Mouse (Mus musculus) natural killer cell, adult 2 months (primary cell): ENCODE measurements around the gene Vwa2.

ENCODE experiments used
- DNase-seq, 2 experiments: peaks; one replicate each; pipeline ENCODE4 v3.0.0; 2022; ENCODE audit warnings: low spot score in 2 of 2

Vwa2 gene

DNA sequence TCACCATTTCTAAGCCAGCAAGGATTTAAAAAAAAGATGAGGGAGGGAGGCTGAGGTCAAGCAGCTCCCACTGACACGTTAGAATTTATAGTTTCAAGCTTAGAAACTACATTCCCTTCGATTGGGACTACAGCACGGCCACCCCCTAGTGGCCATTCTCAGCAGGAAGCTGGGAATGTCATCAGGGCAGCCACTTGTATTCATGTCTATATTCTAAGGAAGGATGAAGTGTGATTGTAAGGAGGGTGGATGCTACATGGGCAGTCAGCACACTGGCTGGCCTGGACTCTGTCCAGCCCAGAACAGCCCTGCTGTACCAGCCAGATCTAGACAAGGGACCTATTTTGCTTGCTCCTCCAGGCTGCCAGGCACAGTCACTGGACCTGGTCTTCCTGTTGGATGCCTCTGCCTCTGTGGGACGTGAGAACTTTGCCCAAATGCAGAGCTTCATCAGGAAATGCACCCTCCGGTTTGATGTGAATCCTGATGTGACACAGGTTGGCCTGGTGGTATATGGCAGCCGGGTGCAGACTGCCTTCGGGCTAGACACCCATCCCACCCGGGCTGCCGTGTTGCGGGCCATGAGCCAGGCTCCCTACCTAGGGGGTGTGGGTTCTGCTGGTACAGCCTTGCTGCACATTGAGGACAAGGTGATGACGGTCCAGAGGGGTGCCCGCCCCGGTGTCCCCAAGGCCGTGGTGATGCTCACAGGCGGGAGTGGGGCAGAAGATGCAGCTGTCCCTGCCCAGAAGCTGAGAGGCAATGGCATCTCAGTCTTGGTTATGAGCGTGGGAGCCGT is 34.6 kb downstream of the Vwa2 start:
- no peak for DNase-seq

DNA sequence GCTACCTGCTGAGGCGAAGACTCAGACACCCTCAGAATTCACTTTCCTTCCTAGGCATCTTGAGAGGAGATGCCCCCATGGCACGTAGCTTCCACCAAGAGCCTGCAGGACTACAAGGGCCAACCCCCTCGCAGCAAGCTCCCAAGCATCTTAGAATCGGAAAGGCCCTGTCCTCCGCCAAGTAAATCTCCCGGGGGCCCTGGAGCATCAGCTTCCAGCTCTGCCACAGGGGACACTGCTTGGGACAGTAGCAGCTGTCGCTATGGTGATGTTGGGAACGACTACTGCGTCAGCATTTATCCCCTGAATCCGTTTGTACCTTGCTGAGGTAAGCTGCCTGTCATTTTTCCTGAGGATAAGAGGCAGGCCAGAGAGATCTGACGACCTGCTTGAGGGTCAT is 36.5 kb downstream of the Vwa2 start:
- DNase-seq, result no peak

DNA sequence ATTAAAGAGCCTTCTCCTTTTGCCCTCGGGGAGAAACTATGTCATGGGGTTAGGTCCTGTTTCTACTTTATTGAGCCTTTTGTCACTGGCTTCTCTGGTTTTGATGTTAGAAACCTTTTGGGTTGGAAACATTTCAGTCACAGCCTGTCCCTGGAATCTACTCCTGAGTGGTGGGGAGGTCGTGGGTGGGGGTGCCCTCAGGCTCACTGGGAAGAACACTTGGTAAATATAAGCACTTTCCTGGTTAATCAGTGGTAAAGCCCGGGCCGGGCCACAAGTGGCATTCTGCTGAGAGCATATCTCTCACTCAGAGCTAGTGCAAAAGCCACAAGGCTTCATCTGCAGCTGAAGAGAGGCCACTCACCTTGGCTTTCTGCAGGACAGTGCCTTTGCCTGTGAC is 39.7 kb downstream of the Vwa2 start:
- no peak for DNase-seq

DNA sequence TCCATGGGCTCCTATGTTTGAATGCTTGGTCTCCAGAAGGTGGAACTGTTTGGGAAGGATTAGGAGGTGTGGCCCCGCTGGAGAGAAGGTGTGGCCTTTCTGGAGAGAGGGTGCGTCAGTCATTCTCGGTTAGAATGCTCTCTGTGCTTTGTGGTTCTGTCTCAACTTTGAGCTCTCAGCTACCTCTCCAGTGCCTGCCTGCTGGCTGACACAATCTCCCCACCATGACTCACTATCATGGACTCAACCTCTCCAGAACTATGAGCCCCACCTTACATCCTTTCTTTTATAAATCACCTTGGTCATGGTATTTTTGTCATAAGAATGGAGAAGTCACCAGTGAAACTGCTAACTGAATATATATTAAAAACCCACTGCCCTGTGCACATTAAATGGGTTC is 40.6 kb downstream of the Vwa2 start:
- DNase-seq, result no peak

DNA sequence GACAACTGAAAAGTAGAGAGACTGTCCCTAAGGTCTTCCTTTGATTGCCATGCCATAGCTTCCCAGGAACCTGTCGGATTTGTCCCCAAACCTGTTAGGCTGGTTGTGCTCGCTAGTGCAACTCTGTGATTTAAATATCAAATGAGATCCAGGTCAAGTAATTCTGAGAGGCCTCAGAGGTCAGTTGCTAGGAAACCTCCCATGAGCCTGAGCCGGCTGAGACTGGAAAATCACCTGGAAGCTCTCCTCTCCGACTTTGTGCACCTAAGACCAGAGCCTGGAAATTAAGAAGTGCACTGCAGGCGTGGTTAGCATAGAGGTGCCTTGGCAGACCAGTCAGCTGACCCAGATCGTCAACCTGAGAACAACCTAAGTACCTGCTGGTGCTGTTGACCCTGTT is 41.0 kb downstream of the Vwa2 start:
- no peak for DNase-seq

DNA sequence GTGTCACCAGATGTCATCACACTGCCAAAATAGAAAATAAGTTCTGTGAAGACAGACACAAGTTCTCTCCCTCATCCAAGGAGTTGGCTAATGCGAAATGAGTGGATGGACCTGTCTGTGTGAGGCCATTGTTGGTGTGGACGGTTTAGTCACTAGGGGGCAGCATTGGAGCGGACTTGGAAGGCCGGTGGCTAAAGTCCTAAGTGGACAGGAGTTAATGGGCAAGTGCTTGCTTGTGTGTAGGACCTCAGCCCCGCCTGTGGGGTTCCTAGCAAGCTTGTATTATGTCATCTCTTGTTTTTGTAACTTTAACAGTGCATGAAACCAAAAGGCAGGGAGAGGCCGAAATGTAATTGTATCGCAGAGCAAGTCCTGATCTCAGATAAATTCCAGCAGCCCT is 45.6 kb downstream of the Vwa2 start:
- peak; percentile 39 to 57 for DNase-seq

DNA sequence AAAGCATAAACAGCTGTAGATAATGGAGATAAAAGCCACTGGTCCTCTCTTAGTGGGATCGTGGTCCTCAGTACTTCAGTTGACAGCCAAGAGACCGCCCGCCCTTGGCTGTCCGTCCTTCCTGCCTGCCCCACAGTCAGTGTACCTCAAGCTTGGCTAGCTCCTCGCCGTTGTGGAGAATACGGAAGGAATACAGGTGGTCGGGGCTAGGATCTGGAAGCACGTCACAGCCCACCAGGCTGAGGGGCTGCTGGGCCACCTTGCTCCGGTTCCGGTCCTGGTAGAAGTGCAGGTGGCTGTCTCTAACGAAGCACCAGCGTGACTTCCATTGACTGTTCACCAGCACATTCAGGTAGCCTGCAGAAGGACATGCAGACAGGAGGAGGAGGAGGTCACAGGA is 46.2 kb downstream of the Vwa2 start:
- DNase-seq, result no peak

DNA sequence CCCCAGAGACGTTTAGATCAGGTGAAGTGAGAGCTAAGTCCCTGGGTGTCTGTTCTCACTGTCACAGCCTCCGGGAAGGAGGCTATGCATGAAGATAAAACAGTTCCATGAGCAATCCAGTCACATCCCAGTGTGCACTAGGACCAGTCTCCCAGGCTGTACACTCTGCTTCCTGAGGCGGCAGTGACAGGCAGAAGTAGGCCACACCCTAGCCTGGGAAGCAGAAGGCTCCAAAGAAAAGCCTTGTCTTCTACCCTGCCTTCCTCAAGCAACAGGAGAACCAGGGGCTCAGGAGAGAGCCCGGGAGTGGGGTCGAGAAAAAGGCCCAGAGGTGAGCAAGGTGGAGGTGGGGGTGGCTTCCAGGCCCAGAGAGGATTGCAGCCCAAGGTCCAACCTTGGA is 47.7 kb downstream of the Vwa2 start:
- DNase-seq, result no peak

DNA sequence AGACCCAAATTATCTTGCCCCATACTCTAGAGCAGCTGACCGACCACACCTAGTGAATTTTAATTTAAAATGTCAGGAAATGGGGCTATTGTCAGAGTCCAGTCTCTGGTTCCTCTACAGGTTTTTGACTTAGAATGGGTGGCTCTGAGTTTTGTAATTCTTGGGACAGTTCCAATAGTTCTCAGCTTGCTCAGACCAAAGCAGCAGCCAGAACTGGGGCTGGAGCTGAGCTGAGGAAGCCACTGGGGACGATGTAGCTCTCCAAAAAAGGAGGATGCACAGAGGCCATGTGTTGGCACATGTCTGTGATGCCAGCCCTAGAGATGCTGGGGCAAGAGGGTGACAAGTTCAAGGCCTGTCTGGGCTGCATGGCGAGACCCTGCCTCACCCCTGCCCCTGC is 55.3 kb downstream of the Vwa2 start:
- DNase-seq, result no peak

DNA sequence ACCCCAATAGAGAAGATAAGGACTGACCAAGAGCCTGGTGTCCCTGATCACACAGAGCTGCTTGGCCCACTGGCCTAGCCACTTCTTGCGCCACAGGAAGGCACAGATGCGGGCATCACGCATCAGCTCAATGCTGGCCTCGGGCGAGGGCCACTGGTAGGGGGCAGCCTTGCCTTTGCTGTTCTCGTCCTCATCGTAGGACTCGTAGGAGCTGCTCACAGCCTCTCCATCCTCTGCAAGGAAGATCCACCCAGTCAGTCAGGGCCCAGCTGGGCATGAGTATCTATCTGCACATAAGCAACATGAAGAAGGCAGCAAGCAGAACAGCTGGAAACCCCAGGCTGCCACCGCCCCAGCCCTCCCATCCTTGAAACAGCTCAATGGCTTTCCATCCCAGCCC is 56.0 kb downstream of the Vwa2 start:
- DNase-seq, result no peak

DNA sequence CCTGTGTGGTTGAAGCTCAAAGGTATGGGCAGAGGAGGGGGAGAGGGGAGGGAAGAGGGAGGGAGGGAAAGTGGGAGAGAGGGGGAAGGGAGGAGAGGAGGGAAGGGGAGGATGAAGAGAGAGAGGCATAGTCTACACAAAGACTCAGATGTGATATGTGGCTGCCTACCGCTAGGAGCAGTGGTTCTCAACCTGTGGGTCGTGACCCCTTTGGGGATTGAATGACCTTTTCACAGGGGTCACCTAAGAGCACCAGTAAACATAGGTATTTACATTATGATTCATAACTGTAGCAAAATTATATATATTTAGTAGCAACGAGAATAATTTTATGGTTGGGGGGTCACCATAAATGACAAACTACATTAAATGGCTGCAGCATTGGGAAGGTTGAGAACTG is 59.8 kb downstream of the Vwa2 start:
- DNase-seq, result no peak

DNA sequence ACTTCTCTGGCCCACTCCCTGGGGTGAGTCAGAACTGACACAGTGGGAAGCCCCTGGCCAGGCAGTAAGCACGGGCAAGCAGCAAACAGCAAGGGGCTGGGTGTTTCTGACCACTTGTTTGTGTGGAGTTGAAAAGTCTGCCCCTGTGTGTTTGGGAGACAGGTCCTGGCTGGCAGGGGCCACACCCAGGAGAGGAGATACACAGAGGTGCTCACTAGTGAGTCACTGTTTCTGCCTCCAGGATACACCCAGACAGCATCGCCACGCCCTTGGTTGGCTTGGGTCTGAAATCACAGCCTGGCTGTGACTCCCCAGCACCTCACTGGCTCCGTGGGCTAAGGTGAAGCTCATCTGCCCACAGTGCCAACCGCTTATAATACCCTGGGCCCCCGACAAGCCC is 61.1 kb downstream of the Vwa2 start:
- no peak for DNase-seq

DNA sequence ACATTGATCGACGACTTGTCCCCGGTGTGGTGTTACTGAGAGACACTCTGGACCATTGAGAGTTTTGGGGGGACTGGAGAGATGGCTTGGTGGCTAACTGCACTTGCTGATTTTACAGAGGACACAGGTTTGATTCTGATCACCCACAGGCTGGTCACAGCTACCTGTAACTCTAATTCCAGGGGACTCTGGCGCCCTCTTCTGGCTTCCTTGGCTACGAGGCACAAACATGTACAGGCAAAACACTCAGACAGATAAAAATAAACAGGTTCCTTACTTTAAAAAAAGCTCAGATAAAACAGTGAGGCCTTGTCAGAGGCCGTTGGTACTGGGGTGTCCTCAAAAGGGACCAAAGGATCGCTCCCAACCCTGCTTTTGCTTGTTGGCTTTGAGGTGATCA is 61.7 kb downstream of the Vwa2 start:
- DNase-seq, result no peak

DNA sequence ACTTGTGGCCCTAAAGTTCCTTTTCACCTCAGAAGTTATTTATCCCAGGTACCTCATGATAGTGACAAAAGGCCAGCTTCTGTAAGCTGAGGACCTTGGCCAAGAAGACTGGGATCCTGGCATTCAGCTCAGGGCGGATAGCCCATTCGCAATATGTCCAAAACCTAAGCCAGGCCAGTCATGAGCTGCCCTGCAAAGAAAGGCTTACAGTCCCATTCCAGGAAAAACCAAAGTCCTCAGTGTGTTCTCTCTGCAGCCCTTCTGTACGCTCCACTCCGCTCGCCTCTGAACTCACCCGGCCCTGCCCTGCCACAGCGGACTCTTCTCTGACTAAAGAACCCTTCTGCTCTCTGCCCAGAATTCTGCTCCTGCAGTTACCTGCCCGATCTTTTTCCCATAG is 62.2 kb downstream of the Vwa2 start:
- DNase-seq, result no peak

DNA sequence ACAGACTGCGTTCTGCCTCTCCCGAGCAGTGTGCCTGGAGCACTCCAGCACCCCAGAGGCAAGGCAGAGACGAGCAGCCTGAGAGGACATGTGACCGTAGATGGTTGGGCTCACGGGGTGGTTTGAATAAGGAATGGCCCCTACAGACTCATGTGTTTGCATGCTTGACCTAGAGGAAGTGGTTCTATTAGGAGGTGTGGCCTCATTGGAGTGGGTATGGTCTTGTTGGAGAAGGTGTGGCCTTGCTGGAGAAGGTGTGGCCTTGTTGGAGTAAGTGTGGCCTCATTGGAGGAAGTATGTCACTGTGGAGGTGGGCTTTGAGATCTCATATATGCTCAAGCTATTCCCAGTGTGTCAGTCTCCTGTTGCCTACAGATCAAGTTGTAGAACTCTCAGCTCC is 63.9 kb downstream of the Vwa2 start:
- DNase-seq, result no peak

DNA sequence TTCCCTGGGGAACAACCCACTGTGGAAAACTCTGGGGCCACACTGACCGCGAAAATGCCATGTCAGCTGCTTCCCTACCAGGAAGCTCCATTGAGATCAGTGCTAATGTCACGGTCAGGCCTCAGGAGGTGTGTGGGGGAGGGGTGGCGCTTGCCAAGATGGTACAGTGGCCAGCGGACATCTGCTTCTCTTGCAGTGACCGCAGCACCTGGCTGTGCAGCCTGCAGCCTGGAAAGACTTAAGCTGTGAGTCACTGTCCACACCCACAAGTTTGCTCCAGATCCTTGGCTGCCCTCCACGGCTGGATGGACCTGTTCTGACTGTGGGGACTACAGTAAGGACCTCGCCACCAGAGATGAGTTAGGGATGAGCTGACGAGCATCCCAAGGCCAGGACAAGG is 65.8 kb downstream of the Vwa2 start:
- no peak for DNase-seq

DNA sequence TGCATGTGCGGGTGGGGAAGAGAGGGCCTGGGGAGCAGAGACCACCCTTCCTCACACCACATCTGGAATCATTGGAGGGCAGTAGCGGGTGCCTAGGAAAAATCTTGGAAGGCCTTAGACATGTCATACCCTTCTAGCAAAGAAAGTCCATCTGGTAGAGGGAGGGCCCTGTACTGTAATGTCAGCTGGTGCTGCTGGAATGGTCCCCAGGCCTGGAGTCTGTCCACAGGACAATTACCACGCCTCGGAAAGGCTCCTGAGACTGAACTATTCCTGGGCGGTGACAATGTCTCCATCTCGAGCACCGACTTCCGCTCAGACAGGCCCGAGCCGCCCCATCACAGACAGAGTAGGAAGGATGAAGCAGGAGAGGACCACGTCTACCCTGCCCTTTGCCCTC is 66.5 kb downstream of the Vwa2 start:
- DNase-seq, result no peak

DNA sequence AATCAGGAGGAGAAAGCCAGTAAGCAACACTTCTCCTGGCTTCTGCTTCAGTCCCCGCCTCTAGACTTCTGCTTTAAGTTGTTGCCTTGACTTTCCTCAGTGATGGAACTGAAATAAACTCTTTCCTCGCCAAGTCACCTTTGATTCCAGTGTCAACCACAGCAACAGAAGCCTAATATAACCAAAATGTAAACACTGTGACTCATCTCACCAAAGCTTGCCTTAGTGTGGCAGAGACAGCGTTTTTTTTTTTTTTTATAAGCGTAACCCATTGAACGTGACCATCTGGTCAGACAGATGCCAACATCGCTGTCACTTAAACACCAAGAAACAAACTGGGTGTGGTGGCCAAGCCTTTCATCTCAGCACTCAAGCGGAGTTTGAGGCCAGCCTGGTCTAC is 68.2 kb downstream of the Vwa2 start:
- no peak for DNase-seq

DNA sequence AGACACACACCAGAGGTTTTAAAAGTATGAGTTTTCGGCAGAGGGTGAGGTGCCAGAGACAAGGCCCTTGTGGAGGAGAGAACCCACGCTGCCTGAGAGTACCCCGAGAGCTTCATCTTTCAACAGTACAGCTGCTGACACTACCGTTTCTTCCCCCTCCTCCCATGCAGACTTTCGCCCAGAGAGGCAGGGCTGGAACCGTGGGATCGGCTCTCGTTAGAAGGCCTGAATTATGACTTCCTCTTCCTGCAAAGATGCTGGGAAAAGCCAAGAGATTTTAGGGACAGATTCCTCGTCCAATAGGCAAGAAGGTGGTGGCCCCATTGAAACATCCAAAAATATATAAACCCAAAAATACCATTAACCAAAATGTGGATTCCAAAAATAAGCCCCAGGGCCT is 70.2 kb downstream of the Vwa2 start:
- DNase-seq, result no peak

DNA sequence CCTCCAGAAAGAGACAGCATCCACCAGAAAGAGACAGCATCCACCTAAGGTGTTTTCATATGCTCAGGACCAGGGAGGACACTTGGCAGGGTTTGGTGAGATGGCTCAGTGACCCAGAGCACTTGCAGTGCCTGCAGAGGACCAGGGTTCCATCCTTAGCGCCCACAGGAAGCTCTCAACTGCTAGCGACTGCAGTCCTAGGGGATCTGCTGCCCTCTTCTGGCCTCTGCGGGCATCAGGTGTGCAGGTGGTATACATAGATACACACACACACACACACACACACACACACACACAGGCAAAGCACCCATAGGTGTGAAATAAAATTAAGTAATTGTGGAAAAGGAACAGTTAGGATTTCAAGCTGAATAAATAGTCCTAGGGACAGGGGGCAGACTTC is 70.8 kb downstream of the Vwa2 start:
- DNase-seq, result no peak

DNA sequence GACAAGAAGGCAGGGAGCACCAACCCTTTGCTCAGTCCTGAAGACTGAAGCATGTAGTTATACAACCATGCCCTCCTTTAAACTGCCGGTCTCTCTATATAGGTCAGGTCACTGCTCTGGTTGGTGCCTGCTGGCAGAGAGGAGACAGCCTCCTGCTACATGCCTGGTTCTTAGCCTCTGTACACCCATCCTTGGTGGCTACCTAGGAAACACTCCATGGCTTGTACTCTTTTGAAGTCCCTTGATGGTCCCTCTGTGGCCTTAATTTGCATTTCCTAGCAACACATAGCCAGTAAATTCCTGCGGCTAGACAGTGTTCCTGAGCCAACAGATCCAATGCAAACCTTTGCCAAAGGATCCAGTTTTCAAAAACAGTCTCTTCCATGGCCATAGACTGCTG is 71.6 kb downstream of the Vwa2 start:
- no peak for DNase-seq

DNA sequence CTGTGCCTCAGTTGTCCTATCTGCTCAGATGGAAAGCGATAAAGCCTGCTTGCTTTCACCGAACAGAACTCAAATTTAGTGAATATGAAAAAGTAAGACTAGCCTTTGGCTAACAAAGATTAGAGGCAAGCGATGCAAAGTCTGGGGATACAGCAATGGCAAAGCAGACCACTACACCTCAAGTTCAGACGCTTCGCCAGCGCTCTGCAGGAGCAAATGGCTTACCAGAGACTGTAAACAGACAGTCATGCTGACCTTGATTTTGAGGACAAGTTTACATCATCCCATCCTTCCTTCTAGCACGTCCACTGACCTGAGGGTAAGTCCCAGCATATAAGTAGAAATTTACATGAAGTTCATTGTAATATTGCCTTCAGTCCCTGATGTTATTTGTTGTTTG is 72.2 kb downstream of the Vwa2 start:
- no peak for DNase-seq

DNA sequence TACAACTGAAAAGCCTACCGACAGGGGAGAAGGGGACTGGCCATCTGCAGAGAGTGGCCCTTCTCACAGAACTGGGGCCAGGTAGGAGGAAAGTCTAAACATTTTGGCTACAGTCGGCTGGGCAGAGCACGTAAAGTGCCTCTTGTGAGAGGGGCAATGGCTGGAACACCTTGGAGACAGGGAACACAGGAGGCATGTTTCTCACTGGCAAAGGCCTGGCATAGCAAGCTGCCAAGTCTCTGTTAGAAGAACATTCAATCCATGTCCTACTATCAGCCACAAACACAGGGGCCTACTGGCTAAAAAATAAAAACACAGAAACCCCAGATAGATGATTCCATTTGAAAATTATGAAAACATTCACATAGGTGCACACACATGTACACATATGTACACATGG is 72.7 kb downstream of the Vwa2 start:
- DNase-seq, result no peak

DNA sequence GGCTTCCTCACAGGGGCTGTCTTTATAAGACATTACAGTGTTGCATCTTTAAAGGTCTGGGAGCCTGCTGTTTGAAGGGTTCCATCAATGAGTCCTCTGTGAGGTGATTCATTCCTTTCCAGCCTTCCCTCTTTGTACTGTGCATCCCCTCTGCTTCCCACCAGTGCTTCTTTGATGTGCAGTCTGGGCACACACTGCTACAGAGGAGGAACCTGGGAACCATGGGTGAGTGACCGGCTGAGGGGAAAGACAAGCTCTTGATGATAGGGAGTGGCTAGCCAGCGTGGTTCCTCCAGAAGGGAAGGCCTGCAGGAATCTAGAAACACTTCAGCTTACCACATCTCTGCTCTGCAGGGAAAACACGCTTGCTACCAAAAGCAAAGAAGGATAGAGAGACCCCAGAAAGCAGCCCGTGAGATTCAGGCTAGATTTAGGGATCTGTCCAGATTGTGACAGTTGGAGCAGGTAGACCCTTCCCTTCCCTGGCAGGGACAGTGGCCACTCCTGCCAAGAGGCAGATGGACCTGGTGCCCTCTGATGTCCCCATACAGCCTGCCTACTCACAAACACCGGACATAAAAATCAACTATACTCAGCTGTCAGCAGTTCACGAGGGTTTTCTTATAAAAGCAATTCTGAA is 74.0 kb downstream of the Vwa2 start:
- DNase-seq, result no peak
